Comparison of ENCODE assay signal across 8 mouse cellular contexts in genomic region chr5:4103626-4104340, GRCm38 (mm10). TPM values are rescaled to one million over a fixed set of nuclear protein-coding genes. Genes with fewer than 3 reads are reported as not detected.
A peak's percentile ranks its signal among the peaks of the same experiment; 100 is the strongest.
DNase-seq lines count a peak whose midpoint lies in the region; ATAC-seq and TF ChIP-seq lines count a peak whose summit lies in the region.

No protein-coding gene starts in this region.

- H3K4me3 ChIP-seq in heart, embryonic 16.5 days (ENCODE audit: low read length), result peak overlapping the region; percentile 85
- peak overlapping the region; percentile 84 for H3K4me3 ChIP-seq in lung, postnatal 0 days (ENCODE audit: low read depth, low read length)

- H3K9me3 ChIP-seq in heart, embryonic 16.5 days (replicated peaks; ENCODE audit: control insufficient read depth, low read length), result no peaks in the 10 kb centered on the region; the same call in 1 of the 2 replicates
- H3K9me3 ChIP-seq in lung, postnatal 0 days (ENCODE audit: low read length), result no peaks in the 10 kb centered on the region

- TF ChIP-seq CTCF in lung, postnatal 0 days (IDR thresholded peaks at IDR 0.05), result no peak

- peaks cover 5% of the 10 kb centered on the region for H3K4me1 ChIP-seq in heart, embryonic 16.5 days (ENCODE audit: control insufficient read depth, insufficient read depth, low read length)
- peaks cover 11% of the 10 kb centered on the region; the same call in 1 of the 2 replicates for H3K4me1 ChIP-seq in lung, postnatal 0 days (ENCODE audit: insufficient read depth, low read depth, low read length)

- WGBS in heart, embryonic 16.5 days, result 1% methylated on average over 37 of the region's 41 CpGs
- WGBS in lung, postnatal 0 days, result under 1% methylated on average over 41 of the region's 41 CpGs

- DNase-seq in heart, adult 11 months, result no peak
- DNase-seq in A20 (ENCODE audit: low read depth, low spot score), result peak; percentile 40
- peak; percentile 16 for DNase-seq in adrenal gland, postnatal 25 days
- DNase-seq in lung, postnatal 0 days (ENCODE audit: low spot score), result peak; percentile 9
- DNase-seq in urinary bladder, postnatal 36 days (ENCODE audit: low spot score in 2 of 2), result no peak
- no peak for DNase-seq in cerebellum, postnatal 10 days

- H3K9ac ChIP-seq in heart, embryonic 16.5 days (ENCODE audit: low read length), result peak overlapping the region; percentile 79
- H3K9ac ChIP-seq in lung, postnatal 0 days (replicated peaks; ENCODE audit: low read depth), result peak overlapping the region; percentile 46

- H3K27ac ChIP-seq in heart, embryonic 16.5 days (ENCODE audit: low read length), result peak overlapping the region; percentile 96
- H3K27ac ChIP-seq in lung, postnatal 0 days (ENCODE audit: low read length), result peak overlapping the region; percentile 72

- peaks cover 22% of the 10 kb centered on the region for H3K36me3 ChIP-seq in heart, embryonic 16.5 days (ENCODE audit: control insufficient read depth, insufficient read depth)
- peaks cover 12% of the 10 kb centered on the region for H3K36me3 ChIP-seq in lung, postnatal 0 days (ENCODE audit: insufficient read depth, low read length)

- no peak for TF ChIP-seq EP300 in lung, postnatal 0 days (IDR thresholded peaks at IDR 0.05)

- H3K4me2 ChIP-seq in heart, embryonic 16.5 days (ENCODE audit: low read depth, low read length), result peak overlapping the region; percentile 86
- H3K4me2 ChIP-seq in lung, postnatal 0 days (replicated peaks; ENCODE audit: low read depth, low read length), result peak overlapping the region; percentile 98

- peak; percentile 35; the same call in 1 of the 2 replicates for ATAC-seq in heart, embryonic 16.5 days (replicated peaks; ENCODE audit: extremely low read depth, insufficient read depth, low FRiP score)
- ATAC-seq in hematopoietic stem cell, adult 5-6 weeks (replicated peaks in 1 of 2; ENCODE audit: insufficient read depth in 1 of 2, low FRiP score in 2 of 2, low TSS enrichment in 1 of 2, low read depth in 1 of 2, poor library complexity in 2 of 2, severe bottlenecking in 2 of 2), result peak; percentile 20 to 29
- peak; percentile 29; the same call in 1 of the 2 replicates for ATAC-seq in lung, postnatal 0 days

- H3K27me3 ChIP-seq in heart, embryonic 16.5 days (ENCODE audit: control insufficient read depth, insufficient read depth, low read length), result no peaks in the 10 kb centered on the region
- no peaks in the 10 kb centered on the region for H3K27me3 ChIP-seq in lung, postnatal 0 days (replicated peaks; ENCODE audit: insufficient read depth, low read length)

RNA-seq across cellular contexts. Expression of gene Cyp51, which starts 0.8 kb away (rescaled TPM):
- polyA plus RNA-seq in heart, embryonic 16.5 days (2015; fragmentation: Nextera tagmentation; extraction: Ambion mirVana), result 21.7 and 24.4 TPM in 2 replicates
- 142 and 229 TPM in 2 replicates for total RNA-seq in adrenal gland, postnatal 25 days (2021)
- total RNA-seq in hematopoietic stem cell, adult 5-6 weeks (2017), result 25.0 and 42.4 TPM in 2 replicates
- polyA plus RNA-seq in lung, postnatal 0 days (2015; fragmentation: Nextera tagmentation; extraction: Ambion mirVana), result 34.9 and 38.5 TPM in 2 replicates

Comparison
In these comparisons a context has a peak if more than half of its experiments do, and no peak if none do; other contexts are left out.
1. DNase-seq: peak in A20 (single experiment), adrenal gland, postnatal 25 days (single experiment) and lung, postnatal 0 days (single experiment); none in heart, adult 11 months (single experiment), urinary bladder, postnatal 36 days (0 of 2) and cerebellum, postnatal 10 days (0 of 2).
2. Peak in every context shown above with its lines, with median percentiles within 50 percentile points of each other: ATAC-seq.